Mouse (Mus musculus): ENCODE measurements at regions not wholly inside any gene's neighbourhood (a gene's known extent, or its start where the extent isn't known, plus 50 kb on each side); places are given as distances from the start of the nearest gene placed in this dataset.

GRCm38 (mm10) chr3:130887540-130888312 lies 157.5 kb upstream of the Rpl34 start:
- no peak for DNase-seq (ENCODE audit: low spot score)

GRCm38 (mm10) chr3:130885974-130886373 lies 155.8 kb upstream of the Rpl34 start:
- DNase-seq (ENCODE audit: low spot score): no peak

- DNase-seq (ENCODE audit: low spot score): no peak
These were observed 154.2 kb upstream of the Rpl34 start for GRCm38 (mm10) chr3:130884393-130884792.

GRCm38 (mm10) chr3:130883928-130884327 lies 153.7 kb upstream of the Rpl34 start:
- DNase-seq (ENCODE audit: low spot score): no peak

- no peak for DNase-seq (ENCODE audit: low spot score)
These were observed 153.1 kb upstream of the Rpl34 start for GRCm38 (mm10) chr3:130883319-130883718.

GRCm38 (mm10) chr3:130880482-130880881 lies 150.3 kb upstream of the Rpl34 start:
- DNase-seq (ENCODE audit: low spot score): no peak

- DNase-seq (ENCODE audit: low spot score): no peak
These were observed 149.3 kb upstream of the Rpl34 start for GRCm38 (mm10) chr3:130879463-130879862.

- DNase-seq (ENCODE audit: low spot score): no peak
These were observed 148.6 kb upstream of the Rpl34 start for GRCm38 (mm10) chr3:130878834-130879233.

- DNase-seq (ENCODE audit: low spot score): no peak
These were observed 147.8 kb upstream of the Rpl34 start for GRCm38 (mm10) chr3:130877981-130878380.

GRCm38 (mm10) chr3:130873745-130874144 lies 143.5 kb upstream of the Rpl34 start:
- DNase-seq (ENCODE audit: low spot score): no peak

- DNase-seq (ENCODE audit: low spot score): no peak
These were observed 136.9 kb upstream of the Rpl34 start for GRCm38 (mm10) chr3:130866952-130867632.

- no peak for DNase-seq (ENCODE audit: low spot score)
These were observed 134.6 kb upstream of the Rpl34 start for GRCm38 (mm10) chr3:130864783-130865182.

GRCm38 (mm10) chr3:130863376-130863775 lies 133.2 kb upstream of the Rpl34 start:
- DNase-seq (ENCODE audit: low spot score): no peak

GRCm38 (mm10) chr3:130860315-130860714 lies 130.1 kb upstream of the Rpl34 start:
- DNase-seq (ENCODE audit: low spot score): no peak

GRCm38 (mm10) chr3:130853866-130854265 lies 123.7 kb upstream of the Rpl34 start:
- no peak for DNase-seq (ENCODE audit: low spot score)

GRCm38 (mm10) chr3:130850766-130851308 lies 120.6 kb upstream of the Rpl34 start:
- no peak for DNase-seq (ENCODE audit: low spot score)

GRCm38 (mm10) chr3:130841755-130842154 lies 111.6 kb upstream of the Rpl34 start:
- DNase-seq (ENCODE audit: low spot score): no peak

- no peak for DNase-seq (ENCODE audit: low spot score)
These were observed 109.8 kb upstream of the Rpl34 start for GRCm38 (mm10) chr3:130839924-130840440.

- no peak for DNase-seq (ENCODE audit: low spot score)
These were observed 108.6 kb upstream of the Rpl34 start for GRCm38 (mm10) chr3:130838626-130839422.

GRCm38 (mm10) chr3:130833722-130834121 lies 103.5 kb upstream of the Rpl34 start:
- DNase-seq (ENCODE audit: low spot score): no peak

GRCm38 (mm10) chr3:130833082-130833481 lies 102.9 kb upstream of the Rpl34 start:
- DNase-seq (ENCODE audit: low spot score): no peak

- no peak for DNase-seq (ENCODE audit: low spot score)
These were observed 101.6 kb upstream of the Rpl34 start for GRCm38 (mm10) chr3:130831788-130832187.

Data from ovary, postnatal 10 days (tissue).